In the genomic region with DNA sequence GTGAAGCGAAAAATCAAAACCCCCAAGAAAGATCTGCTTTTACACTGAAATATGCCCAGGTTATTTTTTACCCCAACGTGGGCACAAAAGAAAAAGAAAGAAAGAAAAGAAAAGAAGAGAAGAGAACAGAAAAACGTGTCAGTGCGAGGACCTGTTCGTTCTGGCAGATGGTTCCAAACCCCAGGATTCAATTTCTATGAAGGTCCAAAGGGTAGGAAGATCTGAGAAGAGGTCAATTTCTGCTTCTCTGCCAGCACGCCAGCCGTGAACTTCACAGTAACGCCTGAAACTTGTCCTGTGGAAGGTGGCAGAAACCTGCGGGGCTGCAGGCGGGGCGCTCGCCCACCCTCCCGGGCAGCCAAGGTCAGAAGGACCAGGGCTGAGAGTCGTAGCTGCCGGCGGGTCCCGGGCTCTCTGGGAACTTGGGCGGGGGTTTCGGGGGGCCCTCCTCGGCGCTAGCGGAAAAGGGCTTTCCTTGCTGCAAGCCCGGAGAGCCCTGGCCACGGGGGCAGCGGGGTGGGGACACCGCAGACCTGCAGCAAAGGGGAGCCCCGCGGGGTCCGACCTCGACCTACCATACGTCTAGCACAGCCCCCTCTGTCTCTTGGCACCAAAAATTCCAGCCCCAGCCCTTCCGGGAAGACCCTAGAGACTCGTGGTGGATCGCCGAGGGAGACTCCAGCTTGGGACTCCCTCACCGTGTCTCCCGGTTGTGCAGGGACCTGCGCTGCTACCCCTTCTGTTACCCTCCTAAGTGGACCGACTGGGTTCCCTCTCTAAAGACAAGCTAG, we compare ENCODE assay signal across 8 mouse cellular contexts. TPM values are rescaled to one million over a fixed set of nuclear protein-coding genes. Genes with fewer than 3 reads are reported as not detected.
DNase-seq lines count a peak whose midpoint lies in the region; ATAC-seq and TF ChIP-seq lines count a peak whose summit lies in the region.

No protein-coding gene starts in this region.

- ATAC-seq in embryonic facial prominence, embryonic 12.5 days (ENCODE audit: insufficient number of reproducible peaks, insufficient read depth, low FRiP score, low TSS enrichment): no peak; the same call in 1 of the 2 replicates
- peak; percentile 27 for ATAC-seq in inflammation-experienced regulatory T-cells, adult 6 months
- ATAC-seq in liver, embryonic 13.5 days (ENCODE audit: low read depth): no peak; the same call in 1 of the 2 replicates

- H3K9ac ChIP-seq in MEL (ENCODE audit: control insufficient read depth, low read depth, low read length, poor library complexity, severe bottlenecking): peak overlapping the region; percentile 87
- H3K9ac ChIP-seq in embryonic facial prominence, embryonic 12.5 days: peak overlapping the region; percentile 50
- peak overlapping the region; percentile 71 for H3K9ac ChIP-seq in liver, embryonic 13.5 days

- H3K27me3 ChIP-seq in MEL (ENCODE audit: control insufficient read depth in 1 of 2, insufficient read depth in 2 of 2, low read length in 2 of 2): no peaks in the 10 kb centered on the region
- peaks cover 12% of the 10 kb centered on the region for H3K27me3 ChIP-seq in embryonic facial prominence, embryonic 12.5 days
- H3K27me3 ChIP-seq in liver, embryonic 13.5 days: no peaks in the 10 kb centered on the region; the same call in 1 of the 2 replicates

- 23% methylated on average over 39 of the region's 39 CpGs for WGBS in embryonic facial prominence, embryonic 12.5 days
- 15% methylated on average over 36 of the region's 39 CpGs for WGBS in liver, embryonic 13.5 days (ENCODE audit: insufficient replicate concordance)
- 32% methylated on average over 31 of the region's 39 CpGs for WGBS in olfactory bulb, adult 2 months

- peaks cover 0 to 10% of the 10 kb centered on the region in 2 experiments; a peak in 2 of 4 replicates for H3K36me3 ChIP-seq in MEL (ENCODE audit: control insufficient read depth in 1 of 2, insufficient read depth in 2 of 2, low read length in 2 of 2)
- H3K36me3 ChIP-seq in embryonic facial prominence, embryonic 12.5 days: no peaks in the 10 kb centered on the region
- H3K36me3 ChIP-seq in liver, embryonic 13.5 days: no peaks in the 10 kb centered on the region

- no peak for TF ChIP-seq EP300 in MEL (IDR thresholded peaks at IDR 0.05; ENCODE audit: low read depth in 1 of 2, low read length in 2 of 2)

- H3K4me2 ChIP-seq in embryonic facial prominence, embryonic 12.5 days (replicated peaks): peak overlapping the region; percentile 54
- peak overlapping the region; percentile 79 for H3K4me2 ChIP-seq in liver, embryonic 13.5 days

- peak overlapping the region; percentile 50 for H3K27ac ChIP-seq in MEL (ENCODE audit: control insufficient read depth, low read depth, low read length)
- H3K27ac ChIP-seq in embryonic facial prominence, embryonic 12.5 days: peak overlapping the region; percentile 69
- H3K27ac ChIP-seq in liver, embryonic 13.5 days: no peak overlapping the region
- peak overlapping the region; percentile 56 for H3K27ac ChIP-seq in olfactory bulb, adult 2 months (ENCODE audit: insufficient read depth, low read depth, low read length)

- peaks cover 4 to 9% of the 10 kb centered on the region in 2 experiments; a peak in 3 of 4 replicates for H3K4me1 ChIP-seq in MEL (ENCODE audit: control insufficient read depth in 1 of 2, insufficient read depth in 2 of 2, low read length in 2 of 2)
- H3K4me1 ChIP-seq in embryonic facial prominence, embryonic 12.5 days: no peaks in the 10 kb centered on the region
- no peaks in the 10 kb centered on the region for H3K4me1 ChIP-seq in liver, embryonic 13.5 days (replicated peaks)
- H3K4me1 ChIP-seq in olfactory bulb, adult 2 months (ENCODE audit: control insufficient read depth, insufficient read depth, low read length): no peaks in the 10 kb centered on the region

- H3K4me3 ChIP-seq in MEL (ENCODE audit: control insufficient read depth in 1 of 2, insufficient read depth in 1 of 2, low read depth in 2 of 2, low read length in 2 of 2): peak overlapping the region; percentile 95 to 98
- peak overlapping the region; percentile 55 for H3K4me3 ChIP-seq in embryonic facial prominence, embryonic 12.5 days
- H3K4me3 ChIP-seq in liver, embryonic 13.5 days (replicated peaks): peak overlapping the region; percentile 67
- H3K4me3 ChIP-seq in olfactory bulb, adult 2 months (ENCODE audit: insufficient read depth, low read depth, low read length): peak overlapping the region; percentile 98

- H3K79me2 ChIP-seq in MEL (ENCODE audit: control insufficient read depth, insufficient read depth, low read length, poor library complexity): no peaks in the 10 kb centered on the region; the same call in 1 of the 2 replicates

- peak; percentile 8 for DNase-seq in layer of hippocampus, adult 11-12 months (ENCODE audit: low spot score)
- DNase-seq in layer of hippocampus, postnatal 25 days (ENCODE audit: extremely low spot score in 1 of 2, low spot score in 1 of 2): no peak
- no peak for DNase-seq in MEL (ENCODE audit: low read depth, low spot score)
- DNase-seq in liver, embryonic 13.5 days: no peak
- no peak for DNase-seq in frontal cortex, postnatal 25 days (ENCODE audit: low spot score in 2 of 2)

- no peak for TF ChIP-seq RAD21 in MEL (IDR thresholded peaks at IDR 0.05; ENCODE audit: low read depth, low read length)

- no peaks in the 10 kb centered on the region for H3K9me3 ChIP-seq in MEL (replicated peaks; ENCODE audit: insufficient read depth, low read length)
- H3K9me3 ChIP-seq in embryonic facial prominence, embryonic 12.5 days: no peaks in the 10 kb centered on the region
- H3K9me3 ChIP-seq in liver, embryonic 13.5 days (replicated peaks): no peaks in the 10 kb centered on the region

- no peak for TF ChIP-seq POLR2A in MEL (IDR thresholded peaks at IDR 0.05; ENCODE audit: control insufficient read depth in 1 of 2, insufficient read depth in 1 of 2, low read depth in 1 of 2, low read length in 2 of 2, poor library complexity in 1 of 2)
- TF ChIP-seq POLR2A in olfactory bulb, adult 2 months (IDR thresholded peaks at IDR 0.05; ENCODE audit: insufficient read depth, low read depth, low read length): no peak

- TF ChIP-seq CTCF in MEL (IDR thresholded peaks at IDR 0.05 in 2 of 3, conservative IDR thresholded peaks at IDR 0.05 in 1 of 3; ENCODE audit: control insufficient read depth in 1 of 3, insufficient read depth in 1 of 3, low read depth in 2 of 3, low read length in 3 of 3, poor library complexity in 1 of 3, severe bottlenecking in 1 of 3): no peak
- no peak for TF ChIP-seq CTCF in olfactory bulb, adult 2 months (IDR thresholded peaks at IDR 0.05; ENCODE audit: insufficient read depth, low read depth, low read length)

TF ChIP-seq in MEL, 35 proteins besides CTCF, POLR2A, EP300 and RAD21:
- TF ChIP-seq UBTF (IDR thresholded peaks at IDR 0.05; ENCODE audit: borderline replicate concordance, insufficient read depth, low read depth, low read length) (no peak), ETS1 (IDR thresholded peaks at IDR 0.05; ENCODE audit: low read depth, low read length) (no peak), TCF12 (IDR thresholded peaks at IDR 0.05; ENCODE audit: low read depth, low read length) (no peak), TBP (IDR thresholded peaks at IDR 0.05; ENCODE audit: low read depth, low read length) (no peak), ZC3H11A (IDR thresholded peaks at IDR 0.05; ENCODE audit: low read depth, low read length) (no peak), BHLHE40 (IDR thresholded peaks at IDR 0.05; ENCODE audit: borderline replicate concordance, low read depth, low read length) (no peak), NELFE (IDR thresholded peaks at IDR 0.05; ENCODE audit: low read depth, low read length) (no peak), CHD1 (IDR thresholded peaks at IDR 0.05; ENCODE audit: low read depth, low read length) (no peak), NRF1 (IDR thresholded peaks at IDR 0.05; ENCODE audit: insufficient read depth, low read depth, low read length, poor library complexity, severe bottlenecking) (no peak), USF2 (IDR thresholded peaks at IDR 0.05; ENCODE audit: borderline replicate concordance in 1 of 2, insufficient read depth in 1 of 2, low read depth in 1 of 2, low read length in 2 of 2) (no peak), ZMIZ1 (IDR thresholded peaks at IDR 0.05; ENCODE audit: low read depth, low read length) (no peak)

RNA-seq across cellular contexts. Expression of a gene that starts 0.6 kb away (rescaled TPM):
- 100 to 1,000 TPM; 103 to 116 TPM for total RNA-seq in layer of hippocampus, postnatal 25 days (2021)
- 1.6 and 1.7 TPM in 2 replicates for total RNA-seq in MEL (2012; rRNA removed)
- polyA plus RNA-seq in MEL (2012; ENCODE audit: insufficient read depth in 1 of 2, insufficient read length in 2 of 2, low read depth in 1 of 2, low replicate concordance in 2 of 2, missing spikeins in 1 of 2): 1 to 10 TPM in 1 of 2 experiments, not detected in 1; 2.8 TPM
- 1.7 and 2.2 TPM in 2 replicates for polyA plus RNA-seq in embryonic facial prominence, embryonic 12.5 days (2016; fragmentation: Nextera tagmentation; extraction: Ambion mirVana)
- polyA plus RNA-seq in inflammation-experienced regulatory T-cells, adult 6 months (2017; shearing (Covaris generic)): under 1 TPM; 0.42 to 0.56 (median 0.43) TPM
- polyA plus RNA-seq in liver, embryonic 13.5 days (2015; fragmentation: Nextera tagmentation; extraction: Ambion mirVana): 0.23 and 0.32 TPM in 2 replicates
- polyA plus RNA-seq in olfactory bulb, adult 2 months (2012; ENCODE audit: insufficient read depth, insufficient read length, low replicate concordance, missing spikeins): not detected in 2 replicates
